Mouse (Mus musculus): ENCODE results near the gene Exoc3l2. TPM values are rescaled to one million over a fixed set of nuclear protein-coding genes. Genes with fewer than 3 reads are reported as not detected.

The Exoc3l2 gene
- polyA plus RNA-seq (2012; fragmentation: generic; extraction: Trizol) = 0.01 TPM
- long read RNA-seq, experiment 1 = 0 reads
- long read RNA-seq, experiment 2 = 0 reads

- Histone ChIP-seq H3K4me3 (ENCODE audit: insufficient read depth, poor library complexity, severe bottlenecking) (no peak within 1 kb of the TSS), H3K79me3 (ENCODE audit: low read depth) (no peaks in the 10 kb centered on the region), H3K27me3 (ENCODE audit: control insufficient read depth, insufficient read depth, insufficient read length) (no peaks in the 10 kb centered on the region), H3ac (ENCODE audit: control insufficient read depth, insufficient read length, low read depth) (no peak within 1 kb of the TSS), H3K36me3 (ENCODE audit: control insufficient read depth, insufficient read depth) (no peaks in the 10 kb centered on the region), H3K79me2 (ENCODE audit: control insufficient read depth, insufficient read depth) (peaks cover 4% of the 10 kb centered on the region)
- TF ChIP-seq CTCF (IDR thresholded peaks at IDR 0.05; ENCODE audit: control insufficient read depth, insufficient read depth, insufficient read length) (no peak), MYOG (IDR thresholded peaks at IDR 0.05; ENCODE audit: control insufficient read depth, extremely low read depth, insufficient read length) (no peak), USF1 (IDR thresholded peaks at IDR 0.05; ENCODE audit: low read depth) (no peak), CEBPB (IDR thresholded peaks at IDR 0.05; ENCODE audit: low read depth) (no peak), FOSL1 (IDR thresholded peaks at IDR 0.05; ENCODE audit: insufficient read depth, low read length, poor library complexity, severe bottlenecking) (no peak), MYOD1 (IDR thresholded peaks at IDR 0.05; ENCODE audit: control insufficient read depth, insufficient read length, low read depth) (no peak), MAX (IDR thresholded peaks at IDR 0.05) (no peak)
Measured at GRCm38 (mm10) chr7:19462884-19463381, at the start of gene Exoc3l2. TSS of gene Exoc3l2 (plus strand) at chr7:19463331.

- H3K4me3 ChIP-seq (ENCODE audit: insufficient read depth, poor library complexity, severe bottlenecking) = no peak overlapping the region
- no peak overlapping the region for H3ac ChIP-seq (ENCODE audit: control insufficient read depth, insufficient read length, low read depth)
- no peaks in the 10 kb centered on the region for H3K79me2 ChIP-seq (ENCODE audit: control insufficient read depth, insufficient read depth)
- H3K79me3 ChIP-seq (ENCODE audit: low read depth) = no peaks in the 10 kb centered on the region
- peaks cover 7% of the 10 kb centered on the region for H3K27me3 ChIP-seq (ENCODE audit: control insufficient read depth, insufficient read depth, insufficient read length)
- no peaks in the 10 kb centered on the region for H3K36me3 ChIP-seq (ENCODE audit: control insufficient read depth, insufficient read depth)
- TF ChIP-seq MYOD1 (IDR thresholded peaks at IDR 0.05; ENCODE audit: control insufficient read depth, insufficient read length, low read depth) (no peak), MAX (IDR thresholded peaks at IDR 0.05) (no peak), CEBPB (IDR thresholded peaks at IDR 0.05; ENCODE audit: low read depth) (no peak), FOSL1 (IDR thresholded peaks at IDR 0.05; ENCODE audit: insufficient read depth, low read length, poor library complexity, severe bottlenecking) (no peak), CTCF (IDR thresholded peaks at IDR 0.05; ENCODE audit: control insufficient read depth, insufficient read depth, insufficient read length) (no peak)
Measured at GRCm38 (mm10) chr7:19413525-19413924, 49.6 kb upstream of the Exoc3l2 start.

- H3K27me3 ChIP-seq (ENCODE audit: control insufficient read depth, insufficient read depth, insufficient read length) = peaks cover 16% of the 10 kb centered on the region
- no peaks in the 10 kb centered on the region for H3K36me3 ChIP-seq (ENCODE audit: control insufficient read depth, insufficient read depth)
- H3ac ChIP-seq (ENCODE audit: control insufficient read depth, insufficient read length, low read depth) = no peak overlapping the region
- no peak for TF ChIP-seq MAX (IDR thresholded peaks at IDR 0.05)
- TF ChIP-seq CEBPB (IDR thresholded peaks at IDR 0.05; ENCODE audit: low read depth) = no peak
- no peak for TF ChIP-seq MYOG (IDR thresholded peaks at IDR 0.05; ENCODE audit: control insufficient read depth, extremely low read depth, insufficient read length)
- TF ChIP-seq USF1 (IDR thresholded peaks at IDR 0.05; ENCODE audit: low read depth) = no peak
- TF ChIP-seq FOSL1 (IDR thresholded peaks at IDR 0.05; ENCODE audit: insufficient read depth, low read length, poor library complexity, severe bottlenecking) = no peak
- no peak for TF ChIP-seq CTCF (IDR thresholded peaks at IDR 0.05; ENCODE audit: control insufficient read depth, insufficient read depth, insufficient read length)
- TF ChIP-seq MYOD1 (IDR thresholded peaks at IDR 0.05; ENCODE audit: control insufficient read depth, insufficient read length, low read depth) = no peak
- no peak overlapping the region for H3K4me3 ChIP-seq (ENCODE audit: insufficient read depth, poor library complexity, severe bottlenecking)
- H3K79me2 ChIP-seq (ENCODE audit: control insufficient read depth, insufficient read depth) = no peaks in the 10 kb centered on the region
- H3K79me3 ChIP-seq (ENCODE audit: low read depth) = no peaks in the 10 kb centered on the region
Measured at GRCm38 (mm10) chr7:19416590-19416989, 46.5 kb upstream of the Exoc3l2 start.

- no peaks in the 10 kb centered on the region for H3K79me2 ChIP-seq (ENCODE audit: control insufficient read depth, insufficient read depth)
- TF ChIP-seq MAX (IDR thresholded peaks at IDR 0.05) = no peak
- TF ChIP-seq CTCF (IDR thresholded peaks at IDR 0.05; ENCODE audit: control insufficient read depth, insufficient read depth, insufficient read length) = no peak
- no peak for TF ChIP-seq FOSL1 (IDR thresholded peaks at IDR 0.05; ENCODE audit: insufficient read depth, low read length, poor library complexity, severe bottlenecking)
- no peak for TF ChIP-seq CEBPB (IDR thresholded peaks at IDR 0.05; ENCODE audit: low read depth)
- no peak for TF ChIP-seq MYOG (IDR thresholded peaks at IDR 0.05; ENCODE audit: control insufficient read depth, extremely low read depth, insufficient read length)
- H3K4me3 ChIP-seq (ENCODE audit: insufficient read depth, poor library complexity, severe bottlenecking) = no peak overlapping the region
- H3K36me3 ChIP-seq (ENCODE audit: control insufficient read depth, insufficient read depth) = no peaks in the 10 kb centered on the region
- no peak overlapping the region for H3ac ChIP-seq (ENCODE audit: control insufficient read depth, insufficient read length, low read depth)
- no peaks in the 10 kb centered on the region for H3K79me3 ChIP-seq (ENCODE audit: low read depth)
- H3K27me3 ChIP-seq (ENCODE audit: control insufficient read depth, insufficient read depth, insufficient read length) = peaks cover 12% of the 10 kb centered on the region
Measured at GRCm38 (mm10) chr7:19420121-19420520, 43.0 kb upstream of the Exoc3l2 start.

GRCm38 (mm10) chr7:19420821-19421636 is 42.1 kb upstream of the Exoc3l2 start:
- Histone ChIP-seq H3K36me3 (ENCODE audit: control insufficient read depth, insufficient read depth) (no peaks in the 10 kb centered on the region), H3K79me2 (ENCODE audit: control insufficient read depth, insufficient read depth) (no peaks in the 10 kb centered on the region), H3K4me3 (ENCODE audit: insufficient read depth, poor library complexity, severe bottlenecking) (no peak overlapping the region), H3K79me3 (ENCODE audit: low read depth) (no peaks in the 10 kb centered on the region), H3K27me3 (ENCODE audit: control insufficient read depth, insufficient read depth, insufficient read length) (peaks cover 8% of the 10 kb centered on the region), H3ac (ENCODE audit: control insufficient read depth, insufficient read length, low read depth) (no peak overlapping the region)
- no peak for TF ChIP-seq MAX (IDR thresholded peaks at IDR 0.05)
- no peak for TF ChIP-seq MYOG (IDR thresholded peaks at IDR 0.05; ENCODE audit: control insufficient read depth, extremely low read depth, insufficient read length)
- no peak for TF ChIP-seq USF1 (IDR thresholded peaks at IDR 0.05; ENCODE audit: low read depth)
- TF ChIP-seq CTCF (IDR thresholded peaks at IDR 0.05; ENCODE audit: control insufficient read depth, insufficient read depth, insufficient read length) = no peak
- no peak for TF ChIP-seq MYOD1 (IDR thresholded peaks at IDR 0.05; ENCODE audit: control insufficient read depth, insufficient read length, low read depth)
- no peak for TF ChIP-seq CEBPB (IDR thresholded peaks at IDR 0.05; ENCODE audit: low read depth)
- TF ChIP-seq FOSL1 (IDR thresholded peaks at IDR 0.05; ENCODE audit: insufficient read depth, low read length, poor library complexity, severe bottlenecking) = no peak
